ENCODE assay signal across 14 mouse cellular contexts in the genomic region with DNA sequence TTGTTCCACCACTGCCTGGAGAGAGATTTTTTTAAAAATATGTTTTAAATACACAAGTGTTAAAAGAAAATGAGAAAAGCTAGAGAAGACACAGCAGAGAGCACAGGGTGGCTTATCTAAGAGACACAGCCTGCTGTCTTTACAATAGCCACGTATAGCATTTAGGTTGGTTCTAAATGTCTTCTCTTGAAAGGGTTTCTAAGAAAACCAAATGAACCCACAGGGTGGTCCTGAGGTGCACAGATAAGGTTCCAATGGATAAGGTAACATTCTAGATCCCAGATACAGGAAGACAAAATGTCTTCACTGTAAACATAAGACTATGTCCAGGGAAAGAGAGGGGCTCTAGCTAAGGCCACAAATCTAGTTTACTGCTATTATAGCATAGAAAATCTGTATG. TPM values are rescaled to one million over a fixed set of nuclear protein-coding genes. Genes with fewer than 3 reads are reported as not detected.
DNase-seq lines count a peak whose midpoint lies in the region; ATAC-seq and TF ChIP-seq lines count a peak whose summit lies in the region.
"Had no signal": no experiment of that assay in that cellular context is flagged by ENCODE, and none has a peak within 500 bp of the region (broad histone marks: within the 10 kb centered on the region; RNA-seq: fewer than 3 reads in every experiment).

No protein-coding gene starts in this region.

- 0 out of 2 replicates have a peak, but pooled peaks cover 2% of the 10 kb centered on the region for H3K9me3 ChIP-seq in heart, embryonic 12.5 days (replicated peaks)
- H3K9me3 ChIP-seq in lung, embryonic 15.5 days: no peaks in the 10 kb centered on the region
- no peaks in the 10 kb centered on the region for H3K9me3 ChIP-seq in intestine, embryonic 14.5 days (ENCODE audit: control insufficient read depth, low read length)

- TF ChIP-seq POLR2A in myocyte (IDR thresholded peaks at IDR 0.05; ENCODE audit: insufficient read length, low read depth): no peak

- peaks cover 17% of the 10 kb centered on the region for H3K4me1 ChIP-seq in heart, embryonic 12.5 days (replicated peaks)
- peaks cover 22% of the 10 kb centered on the region for H3K4me1 ChIP-seq in lung, embryonic 15.5 days
- H3K4me1 ChIP-seq in intestine, embryonic 14.5 days (replicated peaks; ENCODE audit: control insufficient read depth, insufficient read depth, low read length): peaks cover 13% of the 10 kb centered on the region

- no peaks in the 10 kb centered on the region for H3K27me3 ChIP-seq in heart, embryonic 12.5 days (replicated peaks)
- no peaks in the 10 kb centered on the region for H3K27me3 ChIP-seq in lung, embryonic 15.5 days
- H3K27me3 ChIP-seq in intestine, embryonic 14.5 days (replicated peaks; ENCODE audit: control insufficient read depth, insufficient read depth, low read length): no peaks in the 10 kb centered on the region
- H3K27me3 ChIP-seq in myocyte (ENCODE audit: control insufficient read depth, insufficient read depth, insufficient read length): no peaks in the 10 kb centered on the region

- H3K27ac ChIP-seq in heart, embryonic 12.5 days (ENCODE audit: poor library complexity, severe bottlenecking): peak overlapping the region; percentile 81
- peak overlapping the region; percentile 95 for H3K27ac ChIP-seq in lung, embryonic 15.5 days
- peak overlapping the region; percentile 84 for H3K27ac ChIP-seq in intestine, embryonic 14.5 days (ENCODE audit: low read depth)

- H3K4me2 ChIP-seq in heart, embryonic 12.5 days: no peak overlapping the region
- no peak overlapping the region; the same call in 1 of the 2 replicates for H3K4me2 ChIP-seq in lung, embryonic 15.5 days
- no peak overlapping the region for H3K4me2 ChIP-seq in intestine, embryonic 14.5 days (ENCODE audit: low read length)
- H3K4me2 ChIP-seq in myocyte (ENCODE audit: low read depth): peak overlapping the region; percentile 100

- no peak overlapping the region for H3K4me3 ChIP-seq in heart, embryonic 12.5 days
- no peak overlapping the region for H3K4me3 ChIP-seq in lung, embryonic 15.5 days
- H3K4me3 ChIP-seq in intestine, embryonic 14.5 days (ENCODE audit: low read depth, low read length): no peak overlapping the region
- peak overlapping the region; percentile 25 for H3K4me3 ChIP-seq in myocyte
- H3K4me3 ChIP-seq: erythroblast, embryonic 14.5 days had no signal

- no peak for ATAC-seq in heart, embryonic 12.5 days (ENCODE audit: insufficient number of reproducible peaks, low FRiP score)
- no peak for ATAC-seq in lung, embryonic 15.5 days (ENCODE audit: borderline replicate concordance, extremely low read depth, low FRiP score, low TSS enrichment)
- ATAC-seq in intestine, embryonic 14.5 days (replicated peaks; ENCODE audit: low FRiP score, low TSS enrichment, low read depth): no peak
- ATAC-seq in activated CD4-positive, CD25-positive, alpha-beta regulatory T cell, adult 4 months: no peak
- ATAC-seq: CD4-positive, CD25-positive, alpha-beta regulatory T cell, adult 4 months had no signal

- no peaks in the 10 kb centered on the region for H3K36me3 ChIP-seq in heart, embryonic 12.5 days
- H3K36me3 ChIP-seq in lung, embryonic 15.5 days: no peaks in the 10 kb centered on the region
- no peaks in the 10 kb centered on the region for H3K36me3 ChIP-seq in intestine, embryonic 14.5 days (ENCODE audit: control insufficient read depth, insufficient read depth, low read length)
- H3K36me3 ChIP-seq in myocyte (ENCODE audit: control insufficient read depth, insufficient read depth): no peaks in the 10 kb centered on the region

- 57% methylated on average over 1 of the region's 1 CpGs for WGBS in heart, embryonic 12.5 days
- 66% methylated on average over 1 of the region's 1 CpGs for WGBS in lung, embryonic 15.5 days
- 74% methylated on average over 1 of the region's 1 CpGs for WGBS in intestine, embryonic 14.5 days

- H3ac ChIP-seq in myocyte (ENCODE audit: control insufficient read depth, insufficient read length): peak overlapping the region; percentile 46

- no peak overlapping the region for H3K9ac ChIP-seq in heart, embryonic 12.5 days
- no peak overlapping the region for H3K9ac ChIP-seq in lung, embryonic 15.5 days
- no peak overlapping the region for H3K9ac ChIP-seq in intestine, embryonic 14.5 days (ENCODE audit: low read length)

- no peaks in the 10 kb centered on the region for H3K79me2 ChIP-seq in myocyte (ENCODE audit: control insufficient read depth, insufficient read depth)

- DNase-seq in heart, adult 18-20 months: no peak
- DNase-seq in lung, postnatal 36 days: no peak
- no peak for DNase-seq in intestine, embryonic 14.5 days (ENCODE audit: low spot score)
- DNase-seq in embryo, embryonic 9.5 days (ENCODE audit: extremely low spot score): no peak
- DNase-seq: gastrocnemius, postnatal 25 days; kidney, adult 11 months; right cerebral cortex, postnatal 4 days had no signal

TF ChIP-seq in myocyte, 11 proteins besides CTCF, POLR2A, EP300 and RAD21:
- TF ChIP-seq MAX (IDR thresholded peaks at IDR 0.05; ENCODE audit: low read depth) (no peak), USF1 (IDR thresholded peaks at IDR 0.05; ENCODE audit: low read depth) (no peak), TCF3 (IDR thresholded peaks at IDR 0.05; ENCODE audit: insufficient read length, low read depth) (no peak)
TF ChIP-seq in myocyte: peak in this region for 0.

RNA-seq across cellular contexts. Expression of a gene that starts 25.0 kb away (rescaled TPM):
- polyA plus RNA-seq in heart, embryonic 12.5 days (2016; fragmentation: Nextera tagmentation; extraction: Ambion mirVana): 2,254 and 2,412 TPM in 2 replicates
- 1,000 to 10,000 TPM; 2,847 to 3,135 TPM for total RNA-seq in heart, adult 18-20 months (2021)
- polyA plus RNA-seq in lung, embryonic 15.5 days (2015; fragmentation: Nextera tagmentation; extraction: Ambion mirVana): 1,860 and 1,896 TPM in 2 replicates
- polyA plus RNA-seq in intestine, embryonic 14.5 days (2014; fragmentation: Nextera tagmentation; extraction: Ambion mirVana): 1,450 and 1,529 TPM in 2 replicates
- polyA plus RNA-seq in myocyte (2012; fragmentation: generic; extraction: Trizol): 6,603 TPM
- polyA plus RNA-seq in activated CD4-positive, CD25-positive, alpha-beta regulatory T cell, adult 4 months (2017; shearing (Covaris generic)): 1,000 to 10,000 TPM; 1,834 to 2,304 TPM

RNA-seq across cellular contexts. Expression of a gene that starts 46.0 kb away (rescaled TPM):
- polyA plus RNA-seq in heart, embryonic 12.5 days (2016; fragmentation: Nextera tagmentation; extraction: Ambion mirVana): 0.32 and 0.34 TPM in 2 replicates
- total RNA-seq in heart, adult 18-20 months (2021): under 1 TPM; 0.12 to 0.13 TPM
- polyA plus RNA-seq in lung, embryonic 15.5 days (2015; fragmentation: Nextera tagmentation; extraction: Ambion mirVana): 1.1 TPM in 2 replicates
- polyA plus RNA-seq in intestine, embryonic 14.5 days (2014; fragmentation: Nextera tagmentation; extraction: Ambion mirVana): 0.55 and 0.64 TPM in 2 replicates
- polyA plus RNA-seq in myocyte (2012; fragmentation: generic; extraction: Trizol): 6.6 TPM
- polyA plus RNA-seq in activated CD4-positive, CD25-positive, alpha-beta regulatory T cell, adult 4 months (2017; shearing (Covaris generic)): not detected
- polyA plus RNA-seq: erythroblast, embryonic 14.5 days had no signal

RNA-seq across cellular contexts. Expression of a gene that starts 46.0 kb away (rescaled TPM):
- polyA plus RNA-seq in heart, embryonic 12.5 days (2016; fragmentation: Nextera tagmentation; extraction: Ambion mirVana): 38.0 and 39.7 TPM in 2 replicates
- 1 to 10 TPM; 6.6 to 6.8 TPM for total RNA-seq in heart, adult 18-20 months (2021)
- polyA plus RNA-seq in lung, embryonic 15.5 days (2015; fragmentation: Nextera tagmentation; extraction: Ambion mirVana): 31.5 and 33.1 TPM in 2 replicates
- 30.0 and 32.7 TPM in 2 replicates for polyA plus RNA-seq in intestine, embryonic 14.5 days (2014; fragmentation: Nextera tagmentation; extraction: Ambion mirVana)
- 15.2 TPM for polyA plus RNA-seq in myocyte (2012; fragmentation: generic; extraction: Trizol)
- 1 to 10 TPM in 1 of 2 experiments, not detected in 1; 1.2 TPM for polyA plus RNA-seq in activated CD4-positive, CD25-positive, alpha-beta regulatory T cell, adult 4 months (2017; shearing (Covaris generic))
- total RNA-seq: neutrophil, adult 5-6 weeks had no signal
- polyA plus RNA-seq: CD4-positive, CD25-positive, alpha-beta regulatory T cell, adult 4 months had no signal

RNA-seq across cellular contexts. Expression of a gene that starts 56.1 kb away (rescaled TPM):
- polyA plus RNA-seq in heart, embryonic 12.5 days (2016; fragmentation: Nextera tagmentation; extraction: Ambion mirVana): 82.2 and 83.0 TPM in 2 replicates
- 1 to 10 TPM; 4.2 to 5.7 TPM for total RNA-seq in heart, adult 18-20 months (2021)
- polyA plus RNA-seq in lung, embryonic 15.5 days (2015; fragmentation: Nextera tagmentation; extraction: Ambion mirVana): 131 and 132 TPM in 2 replicates
- polyA plus RNA-seq in intestine, embryonic 14.5 days (2014; fragmentation: Nextera tagmentation; extraction: Ambion mirVana): 84.8 and 85.3 TPM in 2 replicates
- 39.0 TPM for polyA plus RNA-seq in myocyte (2012; fragmentation: generic; extraction: Trizol)
- 10 to 100 TPM; 30.3 to 31.9 TPM for polyA plus RNA-seq in activated CD4-positive, CD25-positive, alpha-beta regulatory T cell, adult 4 months (2017; shearing (Covaris generic))
